Mouse (Mus musculus): Measurements from ENCODE around the gene Enox1. TPM values are rescaled to one million over a fixed set of nuclear protein-coding genes. Genes with fewer than 3 reads are reported as not detected.
A peak's percentile ranks its signal among the peaks of the same experiment; 100 is the strongest.

The Enox1 gene
- total RNA-seq, 1 experiment = 25.3 TPM

DNA sequence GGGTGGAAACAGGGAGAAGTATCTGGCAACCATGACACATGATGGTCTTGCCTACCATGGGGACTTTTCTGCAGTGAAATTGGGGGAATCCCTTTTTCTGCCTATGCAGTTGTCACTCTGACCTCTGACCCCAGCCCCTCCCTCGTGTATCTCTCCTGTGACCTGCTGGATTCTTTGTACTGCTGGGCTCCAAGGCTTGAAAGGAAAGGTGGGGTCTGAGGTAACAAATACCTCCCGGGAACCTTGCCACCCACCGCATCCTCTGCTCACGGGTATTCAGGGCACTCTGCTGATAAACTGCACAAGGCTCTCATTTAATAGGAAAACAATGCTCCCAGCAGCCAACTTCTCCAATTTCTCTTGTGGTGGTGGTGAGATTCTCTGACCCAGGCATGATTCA, 361.5 kb downstream of the Enox1 start:
- no peaks in the 10 kb centered on the region for H3K36me3 ChIP-seq (ENCODE audit: control insufficient read depth, insufficient read depth, low read length, poor library complexity, severe bottlenecking)
- no peak for DNase-seq (ENCODE audit: low read depth, low spot score)
- H3K4me3 ChIP-seq (ENCODE audit: insufficient read depth in 1 of 2, low read depth in 1 of 2, low read length in 2 of 2, poor library complexity in 1 of 2, severe bottlenecking in 1 of 2) = peak overlapping the region in 1 of 2 experiments; percentile 5; a peak in 2 of 4 replicates
- peak overlapping the region; percentile 97 for H3K27ac ChIP-seq (ENCODE audit: insufficient read depth, low read depth, low read length, poor library complexity, severe bottlenecking)
- H3K4me1 ChIP-seq (ENCODE audit: control insufficient read depth in 2 of 2, insufficient read depth in 2 of 2, low read length in 2 of 2, poor library complexity in 1 of 2) = peaks cover 7 to 14% of the 10 kb centered on the region in 2 experiments
- no peaks in the 10 kb centered on the region for H3K9me3 ChIP-seq (ENCODE audit: control insufficient read depth, insufficient read depth, low read depth, low read length)
- H3K9ac ChIP-seq (ENCODE audit: insufficient read depth, low read depth, low read length, poor library complexity, severe bottlenecking) = peak overlapping the region; percentile 26; the same call in 1 of the 2 replicates
- in situ Hi-C loops (cut with MboI; ENCODE audit: low sequenced_read_pairs in 2 of 2, unreplicated experiment in 2 of 2) = no loop called here
- TF ChIP-seq ZNF384 (IDR thresholded peaks at IDR 0.05; ENCODE audit: low read depth, low read length) (no peak), MAFK (IDR thresholded peaks at IDR 0.05; ENCODE audit: insufficient read depth, low read depth, low read length) (no peak)

DNA sequence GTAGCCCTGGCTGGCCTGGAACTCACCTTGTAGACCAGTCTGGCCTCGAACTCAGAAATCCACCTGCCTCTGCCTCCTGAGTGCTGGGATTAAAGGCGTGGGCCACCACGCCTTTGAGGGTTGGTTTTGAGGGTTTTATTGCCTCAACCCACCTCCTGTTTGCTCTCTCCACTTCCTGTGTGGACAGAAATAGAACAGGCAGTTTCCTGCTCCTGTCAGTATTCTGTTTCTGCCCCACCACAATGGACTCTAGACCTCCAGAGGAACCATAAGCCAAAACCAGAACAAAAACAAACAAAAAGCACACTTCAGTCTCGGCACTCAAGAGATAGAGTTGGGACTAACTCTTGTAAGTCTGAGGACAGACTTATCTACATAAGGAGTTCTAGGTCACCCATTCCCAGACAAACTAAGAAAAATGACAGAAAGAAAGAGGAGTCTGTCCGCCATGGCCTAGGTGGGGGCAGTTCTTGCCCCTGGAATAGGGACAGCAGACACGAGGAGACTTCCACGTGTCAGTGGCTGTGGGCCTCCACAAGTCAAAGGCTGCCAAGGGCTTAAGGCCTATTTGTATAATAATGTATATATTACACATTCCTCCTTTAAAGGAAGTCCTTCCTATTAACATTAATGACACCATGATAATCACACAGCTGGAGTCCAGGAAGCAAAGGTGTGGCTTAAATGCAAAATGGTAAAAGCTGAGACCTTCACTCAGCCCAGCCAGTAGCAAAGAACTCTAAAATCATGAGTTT, 362.6 kb downstream of the Enox1 start:
- Histone ChIP-seq H3K9me3 (ENCODE audit: control insufficient read depth, insufficient read depth, low read depth, low read length) (no peaks in the 10 kb centered on the region), H3K27ac (ENCODE audit: insufficient read depth, low read depth, low read length, poor library complexity, severe bottlenecking) (peak overlapping the region; percentile 98), H3K4me1 (ENCODE audit: control insufficient read depth in 2 of 2, insufficient read depth in 2 of 2, low read length in 2 of 2, poor library complexity in 1 of 2) (peaks cover 9 to 14% of the 10 kb centered on the region in 2 experiments), H3K4me3 (ENCODE audit: insufficient read depth in 1 of 2, low read depth in 1 of 2, low read length in 2 of 2, poor library complexity in 1 of 2, severe bottlenecking in 1 of 2) (peak overlapping the region; percentile 3; a peak in 2 of 4 replicates), H3K36me3 (ENCODE audit: control insufficient read depth, insufficient read depth, low read length, poor library complexity, severe bottlenecking) (no peaks in the 10 kb centered on the region), H3K9ac (ENCODE audit: insufficient read depth, low read depth, low read length, poor library complexity, severe bottlenecking) (peak overlapping the region; percentile 26; the same call in 1 of the 2 replicates)
- DNase-seq (ENCODE audit: low read depth, low spot score) = peak; percentile 75
- TF ChIP-seq CHD2 (IDR thresholded peaks at IDR 0.05; ENCODE audit: low read depth, low read length) (no peak), ZNF384 (IDR thresholded peaks at IDR 0.05; ENCODE audit: low read depth, low read length) (no peak), HCFC1 (IDR thresholded peaks at IDR 0.05; ENCODE audit: borderline replicate concordance, insufficient read depth, low read length) (no peak), MAFK (IDR thresholded peaks at IDR 0.05; ENCODE audit: insufficient read depth, low read depth, low read length) (no peak), ZC3H11A (IDR thresholded peaks at IDR 0.05; ENCODE audit: borderline replicate concordance, low read depth, low read length) (no peak)
- in situ Hi-C loops (cut with MboI; ENCODE audit: low sequenced_read_pairs in 2 of 2, unreplicated experiment in 2 of 2) = no loop called here

- H3K9ac ChIP-seq (ENCODE audit: insufficient read depth, low read depth, low read length, poor library complexity, severe bottlenecking) = no peak overlapping the region; the same call in 1 of the 2 replicates
- H3K27ac ChIP-seq (ENCODE audit: insufficient read depth, low read depth, low read length, poor library complexity, severe bottlenecking) = peak overlapping the region; percentile 98; the same call in 1 of the 2 replicates
- H3K4me1 ChIP-seq (ENCODE audit: control insufficient read depth in 2 of 2, insufficient read depth in 2 of 2, low read length in 2 of 2, poor library complexity in 1 of 2) = peaks cover 9 to 14% of the 10 kb centered on the region in 2 experiments
- peak overlapping the region; percentile 44 to 54; a peak in 3 of 4 replicates for H3K4me3 ChIP-seq (ENCODE audit: insufficient read depth in 1 of 2, low read depth in 1 of 2, low read length in 2 of 2, poor library complexity in 1 of 2, severe bottlenecking in 1 of 2)
- no peaks in the 10 kb centered on the region for H3K9me3 ChIP-seq (ENCODE audit: control insufficient read depth, insufficient read depth, low read depth, low read length)
- peak; percentile 63 for DNase-seq (ENCODE audit: low read depth, low spot score)
- TF ChIP-seq ZNF384 (IDR thresholded peaks at IDR 0.05; ENCODE audit: low read depth, low read length) (no peak), MAFK (IDR thresholded peaks at IDR 0.05; ENCODE audit: insufficient read depth, low read depth, low read length) (peak; percentile 33; the same call in 1 of the 2 replicates), ZC3H11A (IDR thresholded peaks at IDR 0.05; ENCODE audit: borderline replicate concordance, low read depth, low read length) (no peak)
- no peaks in the 10 kb centered on the region for H3K36me3 ChIP-seq (ENCODE audit: control insufficient read depth, insufficient read depth, low read length, poor library complexity, severe bottlenecking)
- in situ Hi-C loops (cut with MboI; ENCODE audit: low sequenced_read_pairs in 2 of 2, unreplicated experiment in 2 of 2) = no loop called here
Observed at GRCm38 (mm10) chr14:77519701-77520100, 363.1 kb downstream of the Enox1 start.

- TF ChIP-seq ZNF384 (IDR thresholded peaks at IDR 0.05; ENCODE audit: low read depth, low read length) (no peak), MAFK (IDR thresholded peaks at IDR 0.05; ENCODE audit: insufficient read depth, low read depth, low read length) (no peak), CHD2 (IDR thresholded peaks at IDR 0.05; ENCODE audit: low read depth, low read length) (no peak), HCFC1 (IDR thresholded peaks at IDR 0.05; ENCODE audit: borderline replicate concordance, insufficient read depth, low read length) (no peak), ZC3H11A (IDR thresholded peaks at IDR 0.05; ENCODE audit: borderline replicate concordance, low read depth, low read length) (no peak)
Observed at GRCm38 (mm10) chr14:77524303-77524702, 367.7 kb downstream of the Enox1 start.

More at GRCm38 (mm10) chr14:77524303-77524702, 367.7 kb downstream of the Enox1 start:
- no peaks in the 10 kb centered on the region for H3K9me3 ChIP-seq (ENCODE audit: control insufficient read depth, insufficient read depth, low read depth, low read length)
- peaks cover 2 to 3% of the 10 kb centered on the region in 2 experiments; a peak in 3 of 4 replicates for H3K4me1 ChIP-seq (ENCODE audit: control insufficient read depth in 2 of 2, insufficient read depth in 2 of 2, low read length in 2 of 2, poor library complexity in 1 of 2)
- H3K4me3 ChIP-seq (ENCODE audit: insufficient read depth in 1 of 2, low read depth in 1 of 2, low read length in 2 of 2, poor library complexity in 1 of 2, severe bottlenecking in 1 of 2) = no peak overlapping the region
- peaks cover 9% of the 10 kb centered on the region for H3K36me3 ChIP-seq (ENCODE audit: control insufficient read depth, insufficient read depth, low read length, poor library complexity, severe bottlenecking)
- no peak overlapping the region for H3K9ac ChIP-seq (ENCODE audit: insufficient read depth, low read depth, low read length, poor library complexity, severe bottlenecking)
- no peak for DNase-seq (ENCODE audit: low read depth, low spot score)
- no peak overlapping the region for H3K27ac ChIP-seq (ENCODE audit: insufficient read depth, low read depth, low read length, poor library complexity, severe bottlenecking)
- in situ Hi-C loops (cut with MboI; ENCODE audit: low sequenced_read_pairs in 2 of 2, unreplicated experiment in 2 of 2) = no loop called here
